Mouse (Mus musculus): ENCODE data around the gene Tor3a. TPM values are rescaled to one million over a fixed set of nuclear protein-coding genes. Genes with fewer than 3 reads are reported as not detected.

Gene Tor3a
- polyA plus RNA-seq, 1 experiment: 3.0 TPM

DNA sequence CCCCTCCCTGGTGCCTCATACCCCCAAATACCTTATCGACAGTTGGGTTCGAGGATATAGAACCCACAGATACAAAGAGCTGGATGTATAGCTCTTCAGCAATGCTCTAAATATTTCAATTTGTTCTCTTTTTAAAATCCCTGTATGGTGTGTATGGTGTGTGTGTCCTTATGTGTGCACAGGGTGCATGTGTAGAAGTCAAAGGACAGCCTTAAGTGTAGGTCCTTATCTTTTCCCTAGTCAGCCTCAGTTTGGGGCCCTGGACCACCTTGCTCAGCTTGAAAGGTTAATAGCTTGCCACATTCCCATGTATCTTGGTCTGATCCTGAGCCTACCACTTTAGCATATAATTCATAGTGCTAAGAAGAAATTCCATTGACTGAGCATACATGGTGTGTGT is 65.7 kb downstream of the Tor3a start:
- no peak for TF ChIP-seq POLR2A (IDR thresholded peaks at IDR 0.05; ENCODE audit: borderline replicate concordance, extremely low read depth, insufficient read depth, insufficient read length, poor library complexity, severe bottlenecking)
- TF ChIP-seq CTCF (IDR thresholded peaks at IDR 0.05; ENCODE audit: borderline replicate concordance, extremely low read depth, insufficient read depth, insufficient read length): no peak
- DNase-seq (ENCODE audit: low read depth): no peak

DNA sequence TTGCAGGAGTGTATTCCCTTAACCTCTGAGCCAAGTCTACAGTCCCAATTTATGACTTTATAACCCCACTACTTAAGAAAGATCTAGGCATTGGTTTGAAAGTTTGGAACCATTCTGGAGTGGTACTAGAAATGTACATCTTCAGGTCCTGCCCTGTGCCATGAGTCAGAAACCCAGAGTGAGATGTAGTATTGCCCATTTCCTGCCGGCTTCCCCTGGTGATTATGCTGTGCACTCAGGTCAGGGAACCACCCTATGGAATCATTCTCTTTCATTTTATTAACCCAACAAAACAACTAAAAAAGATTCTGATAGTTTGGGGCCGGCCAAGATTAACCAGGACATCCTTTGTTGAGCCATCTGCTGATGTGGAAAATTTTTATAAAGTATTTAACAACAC is 68.2 kb downstream of the Tor3a start:
- TF ChIP-seq POLR2A (IDR thresholded peaks at IDR 0.05; ENCODE audit: borderline replicate concordance, extremely low read depth, insufficient read depth, insufficient read length, poor library complexity, severe bottlenecking) (no peak), CTCF (IDR thresholded peaks at IDR 0.05; ENCODE audit: borderline replicate concordance, extremely low read depth, insufficient read depth, insufficient read length) (no peak)

DNA sequence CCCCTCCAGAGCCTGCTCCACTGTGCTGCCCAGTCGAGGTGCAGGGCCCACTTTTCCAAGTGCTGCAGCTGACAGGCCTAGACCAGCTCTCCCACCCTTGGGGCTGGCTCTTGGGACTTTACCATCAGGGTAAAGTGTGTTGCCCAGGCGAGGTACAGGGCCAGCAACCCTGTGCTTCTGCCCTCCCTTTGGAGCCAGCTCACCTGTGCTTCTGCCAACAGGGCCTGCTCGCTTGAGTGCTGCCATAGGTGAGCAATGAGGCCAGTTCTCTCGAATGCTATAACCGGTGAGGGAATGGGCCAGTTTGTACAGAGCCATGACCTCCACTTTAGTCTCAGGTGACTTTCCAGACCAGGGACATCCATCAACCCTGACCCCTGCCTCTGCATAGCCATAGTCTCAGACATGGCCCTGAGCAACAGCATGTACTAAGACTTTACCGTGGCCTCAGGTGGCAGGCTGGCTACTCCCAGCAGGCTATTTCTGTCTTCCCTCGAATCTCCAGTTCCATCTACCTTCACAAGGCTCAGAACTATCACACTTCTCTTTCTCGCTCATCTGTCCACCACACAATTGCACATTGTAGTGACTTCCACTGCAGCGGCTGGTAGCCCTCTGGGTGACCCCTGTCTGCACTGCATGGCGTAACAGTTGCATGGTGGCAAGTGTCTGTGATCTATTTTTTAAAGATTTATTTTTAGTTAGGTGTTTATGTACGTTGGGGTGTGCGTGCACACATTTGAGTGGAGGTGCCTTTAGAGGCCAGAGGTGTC is 68.9 kb downstream of the Tor3a start:
- DNase-seq (ENCODE audit: low read depth): no peak
- TF ChIP-seq POLR2A (IDR thresholded peaks at IDR 0.05; ENCODE audit: borderline replicate concordance, extremely low read depth, insufficient read depth, insufficient read length, poor library complexity, severe bottlenecking): no peak
- no peak for TF ChIP-seq CTCF (IDR thresholded peaks at IDR 0.05; ENCODE audit: borderline replicate concordance, extremely low read depth, insufficient read depth, insufficient read length)

More for the DNA sequence above, 68.2 kb downstream of the Tor3a start:
- no peak for DNase-seq (ENCODE audit: low read depth)

Other genes starting within 250 kb of the Tor3a start
- 13.0 and 13.4 TPM in 2 replicates for gene Soat1, start 200.0 kb downstream of the Tor3a start, polyA plus RNA-seq (2012; rRNA removed)
- gene Gm10031, start 150.3 kb downstream of the Tor3a start, polyA plus RNA-seq (2012; rRNA removed): 11.0 and 13.7 TPM in 2 replicates
- 12.7 and 22.1 TPM in 2 replicates for gene Abl2, start 115.6 kb downstream of the Tor3a start, polyA plus RNA-seq (2012; rRNA removed)
- 31.1 and 44.4 TPM in 2 replicates for gene Fam20b, start 44.7 kb upstream of the Tor3a start, polyA plus RNA-seq (2012; rRNA removed)
- 1.6 and 1.9 TPM in 2 replicates for gene Angptl1, start 164.2 kb upstream of the Tor3a start, polyA plus RNA-seq (2012; rRNA removed)

Measured in brain, embryonic 14.5 days (tissue).